Mouse (Mus musculus) heart, adult 2 months (tissue): ENCODE measurements around the gene Dpm3. TPM values are rescaled to one million over a fixed set of nuclear protein-coding genes. Genes with fewer than 3 reads are reported as not detected.

Experiments
- DNase-seq, 2 experiments: peaks; one replicate each; pipeline ENCODE4 v3.0.0; 2021
- H3K27ac ChIP-seq: fragments of 200-600 bp; 2 replicates; pipeline ENCODE4 v1.8.1; 2022
- H3K27me3 ChIP-seq: fragments of 200-500 bp; 2 replicates; pipeline ENCODE4 v1.6.1; 2012; ENCODE audit warnings: mild to moderate bottlenecking, low read length, inconsistent platforms, mixed read lengths; ENCODE audit not compliant: control insufficient read depth, insufficient read depth
- H3K36me3 ChIP-seq: fragments of 200-500 bp; 2 replicates; pipeline ENCODE4 v1.6.1; 2012; ENCODE audit warnings: low read length, inconsistent platforms; ENCODE audit not compliant: control insufficient read depth, insufficient read depth
- H3K4me1 ChIP-seq: fragments of 200-500 bp; 2 replicates; pipeline ENCODE4 v1.6.1; 2011; ENCODE audit warnings: low read length; ENCODE audit not compliant: control insufficient read depth, insufficient read depth
- H3K4me3 ChIP-seq: fragments of 200-600 bp; 2 replicates; pipeline ENCODE4 v1.8.1; 2022
- H3K79me2 ChIP-seq: fragments of 200-500 bp; replicated peaks from 2 replicates; pipeline ENCODE4 v1.6.1; 2012; ENCODE audit warnings: mild to moderate bottlenecking, inconsistent platforms, low read length, moderate library complexity, mixed read lengths; ENCODE audit not compliant: control insufficient read depth, insufficient read depth
- H3K9ac ChIP-seq: fragments of 200-500 bp; 2 replicates; pipeline ENCODE4 v1.6.1; 2012; ENCODE audit warnings: low read depth, mild to moderate bottlenecking, control low read depth, inconsistent platforms, low read length, mixed read lengths
- CTCF ChIP-seq: fragments of 200-600 bp; IDR thresholded peaks from 2 replicates; pipeline ENCODE4 v1.8.1; 2022; ENCODE audit warnings: antibody characterized with exemption, mild to moderate bottlenecking, moderate library complexity
- EP300 ChIP-seq: fragments of 200-500 bp; IDR thresholded peaks from 2 replicates; pipeline ENCODE4 v1.6.1; 2011; ENCODE audit warnings: low read depth, low read length, control low read depth; ENCODE audit not compliant: insufficient read depth
- POLR2A ChIP-seq: fragments of 200-500 bp; IDR thresholded peaks from 2 replicates; pipeline ENCODE4 v1.6.1; 2011; ENCODE audit warnings: mild to moderate bottlenecking, low read depth, low read length, control low read depth; ENCODE audit not compliant: insufficient read depth
- WGBS: fragments of 180-500 bp; shearing (Covaris S2); methylation state at CpG from one replicate; pipeline ENCODE4 v1.1.7; 2018; 5-methylcytosine and 5-hydroxymethylcytosine counted together
- intact Hi-C: fragments of 180-260 bp; cut with DNase I; formaldehyde crosslinking; loops from one replicate; pipeline ENCODE4 v1.15.1; 2025
- polyA plus RNA-seq: library from polyadenylated mRNA; depleted of rRNA; stranded (reverse); fragments of >200 nt; gene quantifications from 2 replicates; pipeline ENCODE4 v1.2.3, GENCODE M21; 2012
- total RNA-seq, 2 experiments: library from RNA; stranded (reverse); gene quantifications; 2 replicates each; pipeline ENCODE4 v1.2.3; 2021

Dpm3 gene
- total and polyA plus RNA-seq, 3 experiments: 54.3 to 160 (median 58.2) TPM

- intact Hi-C loops: no loop called here
- no peaks in the 10 kb centered on the region; the same call in 1 of the 2 replicates for H3K4me1 ChIP-seq
- no peak overlapping the region for H3K27ac ChIP-seq
- no peaks in the 10 kb centered on the region for H3K36me3 ChIP-seq
- H3K9ac ChIP-seq: no peak overlapping the region
- no peaks in the 10 kb centered on the region for H3K27me3 ChIP-seq
- DNase-seq: no peak
- no peak for TF ChIP-seq EP300
- TF ChIP-seq CTCF: no peak
- no peak for TF ChIP-seq POLR2A
- H3K4me3 ChIP-seq: no peak overlapping the region
- H3K79me2 ChIP-seq: no peaks in the 10 kb centered on the region
- WGBS: 79% methylated on average over 11 of the region's 11 CpGs
These were observed 34.4 kb upstream of the Dpm3 start for GRCm38 (mm10) chr3:89224796-89225195.

GRCm38 (mm10) chr3:89225321-89225815, 33.8 kb upstream of the Dpm3 start:
- Histone ChIP-seq H3K27me3 (no peaks in the 10 kb centered on the region), H3K79me2 (no peaks in the 10 kb centered on the region), H3K9ac (no peak overlapping the region), H3K36me3 (no peaks in the 10 kb centered on the region), H3K27ac (no peak overlapping the region), H3K4me1 (no peaks in the 10 kb centered on the region; the same call in 1 of the 2 replicates), H3K4me3 (no peak overlapping the region)
- no peak for DNase-seq
- intact Hi-C loops: no loop called here
- 77% methylated on average over 12 of the region's 12 CpGs for WGBS
- TF ChIP-seq EP300 (no peak), CTCF (no peak), POLR2A (no peak)

- intact Hi-C loops: no loop called here
- H3K36me3 ChIP-seq: no peaks in the 10 kb centered on the region
- 68% methylated on average over 4 of the region's 4 CpGs for WGBS
These were observed 33.2 kb upstream of the Dpm3 start for GRCm38 (mm10) chr3:89225918-89226317.

GRCm38 (mm10) chr3:89226361-89226760, 32.8 kb upstream of the Dpm3 start:
- H3K9ac ChIP-seq: no peak overlapping the region

More at GRCm38 (mm10) chr3:89225918-89226317, 33.2 kb upstream of the Dpm3 start:
- H3K4me1 ChIP-seq: no peaks in the 10 kb centered on the region; the same call in 1 of the 2 replicates
- no peak overlapping the region for H3K4me3 ChIP-seq
- H3K79me2 ChIP-seq: no peaks in the 10 kb centered on the region
- no peak overlapping the region for H3K9ac ChIP-seq
- H3K27ac ChIP-seq: no peak overlapping the region
- no peak for TF ChIP-seq EP300
- no peak for TF ChIP-seq POLR2A
- no peak for TF ChIP-seq CTCF
- no peaks in the 10 kb centered on the region for H3K27me3 ChIP-seq
- no peak for DNase-seq

GRCm38 (mm10) chr3:89226900-89227299, 32.3 kb upstream of the Dpm3 start, which contains the start of gene Mtx1:
Mtx1 (minus strand) TSS chr3:89227088.
- H3K9ac ChIP-seq: peak within 1 kb of the TSS; percentile 17
- peak within 1 kb of the TSS; percentile 87 for H3K27ac ChIP-seq
- no peak for DNase-seq
- 16% methylated on average over 21 of the region's 21 CpGs for WGBS
- H3K4me3 ChIP-seq: peak within 1 kb of the TSS; percentile 65
- no peak for TF ChIP-seq POLR2A
- TF ChIP-seq EP300: no peak
- TF ChIP-seq CTCF: no peak
- no peaks in the 10 kb centered on the region for H3K79me2 ChIP-seq
- H3K4me1 ChIP-seq: no peaks in the 10 kb centered on the region; the same call in 1 of the 2 replicates
- intact Hi-C loops: no loop called here
- H3K27me3 ChIP-seq: no peaks in the 10 kb centered on the region
- no peaks in the 10 kb centered on the region for H3K36me3 ChIP-seq

More at GRCm38 (mm10) chr3:89226361-89226760, 32.8 kb upstream of the Dpm3 start:
- DNase-seq: no peak
- H3K27me3 ChIP-seq: no peaks in the 10 kb centered on the region
- no peak overlapping the region for H3K4me3 ChIP-seq
- no peaks in the 10 kb centered on the region for H3K79me2 ChIP-seq
- no peak overlapping the region for H3K27ac ChIP-seq
- no peaks in the 10 kb centered on the region for H3K36me3 ChIP-seq
- intact Hi-C loops: no loop called here
- TF ChIP-seq EP300 (no peak), POLR2A (no peak), CTCF (no peak)
- WGBS: 77% methylated on average over 11 of the region's 11 CpGs
- no peaks in the 10 kb centered on the region; the same call in 1 of the 2 replicates for H3K4me1 ChIP-seq
